16 mouse cellular contexts compared by ENCODE assay signal in genomic region chr7:134042614-134043013, GRCm38 (mm10).
"Had no signal": no experiment of that assay in that cellular context is flagged by ENCODE, and none has a peak within 500 bp of the region (broad histone marks: within the 10 kb centered on the region; RNA-seq: fewer than 3 reads in every experiment).

No protein-coding gene starts in this region.

- H3K4me3 ChIP-seq: midbrain, embryonic 10.5 days; midbrain, embryonic 12.5 days; myocyte; neural tube, embryonic 12.5 days; stomach, embryonic 15.5 days had no signal

- H3K4me1 ChIP-seq: midbrain, embryonic 10.5 days; midbrain, embryonic 12.5 days; neural tube, embryonic 12.5 days; stomach, embryonic 15.5 days had no signal

- ATAC-seq: midbrain, embryonic 16.5 days had no signal

- H3K27ac ChIP-seq: midbrain, embryonic 10.5 days; midbrain, embryonic 12.5 days; neural tube, embryonic 12.5 days; stomach, embryonic 15.5 days; stomach, postnatal 0 days had no signal

- DNase-seq: lung, adult 18-20 months; lung, embryonic 14.5 days; lung, postnatal 10 days; lung, postnatal 4 days; midbrain, embryonic 14.5 days; right cerebral cortex, postnatal 14 days; thymus, adult 2 months; thymus, postnatal 25 days; thymus, postnatal 4 days had no signal
